Mouse (Mus musculus) fibroblast of lung, adult 2 months (primary cell): Measurements from ENCODE around the gene Nmrk2.
"Not testable (repeated sequence)": the region's sequence is repeated elsewhere in the genome, so short reads cannot be mapped to it uniquely, and the experiment has no call there.

Experiments used
- DNase-seq: peaks from one replicate; pipeline ENCODE4 v3.0.0-alpha.2; 2011; ENCODE audit warnings: low read depth

The Nmrk2 gene

DNA sequence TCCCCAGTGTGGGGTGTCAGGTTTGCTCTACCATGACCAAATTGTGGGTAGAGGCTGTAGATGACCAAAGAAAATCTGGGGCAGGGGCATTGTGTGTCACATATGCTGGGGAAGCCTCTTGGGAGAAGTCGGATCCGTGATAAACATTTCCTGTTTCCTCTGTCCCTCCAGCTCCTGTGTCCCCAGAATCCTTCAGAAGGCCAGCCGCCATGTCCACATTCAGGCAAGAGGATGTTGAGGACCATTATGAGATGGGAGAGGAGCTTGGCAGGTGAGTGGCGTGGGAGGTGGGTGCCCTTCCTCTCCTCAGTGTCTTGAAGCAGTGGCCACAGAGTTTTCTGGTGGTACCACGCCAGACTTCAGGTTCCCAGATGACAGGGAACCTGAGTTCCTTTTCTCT lies 18.0 kb downstream of the Nmrk2 start, which contains the start of gene 4930442H23Rik:
TSS of gene 4930442H23Rik (minus strand) at position 45 of the 400 bp plus-strand sequence.
- no peak for DNase-seq

GRCm38 (mm10) chr10:81182336-81183333 lies 19.2 kb downstream of the Nmrk2 start, which contains the start of gene Dapk3:
Dapk3 (plus strand) TSS chr10:81183005.
- peak; percentile 100 for DNase-seq

GRCm38 (mm10) chr10:81181860-81182259 lies 20.0 kb downstream of the Nmrk2 start:
- not testable (repeated sequence) for DNase-seq

DNA sequence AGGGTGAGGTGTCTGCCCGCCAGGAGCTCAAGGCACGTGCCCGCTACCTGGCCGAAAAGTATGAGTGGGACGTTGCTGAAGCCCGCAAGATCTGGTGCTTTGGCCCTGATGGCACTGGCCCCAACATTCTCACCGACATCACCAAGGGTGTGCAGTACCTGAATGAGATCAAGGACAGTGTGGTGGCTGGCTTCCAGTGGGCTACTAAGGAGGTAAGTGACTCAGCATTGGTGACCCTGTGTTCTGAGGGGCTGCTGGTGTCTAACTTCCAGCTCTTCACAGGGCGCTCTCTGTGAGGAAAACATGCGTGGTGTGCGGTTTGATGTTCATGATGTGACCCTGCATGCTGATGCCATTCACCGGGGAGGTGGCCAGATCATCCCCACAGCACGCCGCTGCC lies 20.9 kb downstream of the Nmrk2 start:
- DNase-seq: no peak

DNA sequence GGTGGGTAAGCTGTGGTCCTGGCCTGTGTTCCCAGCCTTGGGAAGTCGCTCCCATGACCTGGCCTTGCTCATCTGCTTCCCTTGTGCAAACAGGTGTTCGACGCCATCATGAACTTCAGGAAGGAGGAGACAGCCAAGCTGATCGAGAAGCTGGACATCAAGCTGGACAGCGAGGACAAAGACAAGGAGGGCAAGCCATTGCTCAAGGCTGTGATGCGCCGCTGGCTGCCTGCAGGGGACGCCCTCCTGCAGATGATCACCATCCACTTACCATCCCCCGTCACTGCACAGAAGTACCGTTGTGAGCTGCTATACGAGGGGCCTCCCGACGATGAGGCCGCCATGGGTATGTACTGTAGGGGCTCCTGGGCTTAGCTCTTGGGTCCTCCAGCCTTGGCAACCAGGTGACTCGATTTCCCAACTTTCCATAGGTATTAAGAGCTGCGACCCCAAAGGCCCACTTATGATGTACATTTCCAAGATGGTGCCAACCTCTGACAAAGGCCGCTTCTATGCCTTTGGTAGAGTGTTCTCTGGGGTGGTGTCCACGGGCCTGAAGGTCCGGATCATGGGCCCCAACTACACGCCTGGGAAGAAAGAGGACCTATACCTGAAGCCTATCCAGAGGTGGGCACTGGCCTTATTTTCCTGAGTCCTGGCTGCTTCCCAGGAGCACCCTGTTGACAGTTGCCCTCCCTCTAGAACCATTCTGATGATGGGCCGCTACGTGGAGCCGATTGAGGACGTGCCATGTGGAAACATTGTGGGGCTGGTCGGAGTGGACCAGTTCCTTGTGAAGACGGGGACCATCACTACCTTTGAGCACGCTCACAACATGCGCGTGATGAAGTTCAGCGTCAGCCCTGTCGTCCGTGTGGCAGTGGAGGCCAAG lies 22.2 kb downstream of the Nmrk2 start:
- DNase-seq: no peak

DNA sequence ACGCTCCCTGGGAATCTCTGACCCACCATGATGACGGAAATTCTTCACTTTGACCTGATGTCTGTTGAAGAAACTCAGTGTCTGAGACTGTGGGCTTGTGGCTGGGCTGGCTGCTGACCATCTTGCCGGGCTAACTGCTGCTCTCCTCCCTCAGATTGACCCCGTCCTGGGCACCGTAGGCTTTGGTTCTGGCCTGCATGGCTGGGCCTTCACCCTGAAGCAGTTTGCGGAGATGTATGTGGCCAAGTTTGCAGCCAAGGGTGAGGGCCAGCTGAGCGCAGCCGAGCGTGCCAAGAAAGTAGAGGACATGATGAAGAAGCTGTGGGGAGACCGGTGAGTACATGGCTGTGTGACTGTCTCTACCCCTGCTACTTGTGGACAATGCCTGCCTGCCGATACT lies 22.9 kb downstream of the Nmrk2 start:
- DNase-seq: no peak

DNA sequence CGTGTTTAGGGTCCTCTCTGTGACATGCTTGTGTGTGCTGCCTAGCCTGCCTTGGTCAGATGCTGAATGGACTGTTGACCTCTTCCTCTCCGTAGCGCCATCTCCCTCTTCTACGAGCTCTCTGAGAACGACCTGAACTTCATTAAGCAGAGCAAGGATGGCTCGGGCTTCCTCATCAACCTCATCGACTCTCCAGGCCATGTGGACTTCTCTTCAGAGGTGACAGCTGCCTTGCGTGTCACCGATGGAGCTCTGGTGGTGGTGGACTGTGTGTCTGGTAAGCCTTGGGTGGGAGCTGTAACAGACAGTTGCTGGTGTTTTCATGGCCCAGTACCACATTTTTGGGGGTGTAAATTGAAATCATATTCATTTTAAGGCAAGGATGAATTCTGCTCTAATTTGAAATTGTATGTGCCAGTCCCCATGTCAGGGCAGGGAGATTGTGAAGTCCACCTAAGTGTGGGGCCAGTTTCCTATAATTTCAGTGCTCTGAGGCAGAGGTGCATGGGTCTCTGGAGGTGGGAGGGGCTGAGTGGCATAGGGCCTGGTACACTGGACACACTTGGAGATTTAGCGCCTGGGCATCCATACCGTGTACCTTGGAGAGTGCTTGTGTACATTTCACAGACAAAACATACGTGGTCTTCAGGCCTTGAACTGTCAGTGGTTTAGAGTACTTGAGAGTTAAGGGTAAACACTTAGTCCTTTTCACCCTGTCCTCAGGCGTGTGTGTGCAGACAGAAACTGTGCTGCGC lies 23.7 kb downstream of the Nmrk2 start:
- no peak for DNase-seq

DNA sequence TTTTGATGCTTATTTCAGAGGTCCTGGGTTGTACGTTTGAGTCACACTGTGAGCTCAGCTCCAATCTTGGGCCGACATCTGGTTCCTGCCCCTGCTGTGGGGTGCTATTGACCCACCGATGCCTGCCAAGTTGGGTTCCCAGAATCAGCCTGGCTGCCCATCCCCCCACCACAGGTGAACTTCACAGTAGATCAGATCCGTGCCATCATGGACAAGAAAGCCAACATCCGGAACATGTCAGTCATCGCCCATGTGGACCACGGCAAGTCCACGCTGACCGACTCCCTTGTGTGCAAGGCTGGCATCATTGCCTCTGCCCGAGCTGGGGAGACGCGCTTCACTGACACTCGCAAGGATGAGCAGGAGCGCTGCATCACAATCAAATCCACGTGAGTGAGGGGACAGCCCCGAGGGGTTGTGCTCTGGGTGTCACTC lies 24.3 kb downstream of the Nmrk2 start:
- DNase-seq: no peak

GRCm38 (mm10) chr10:81176466-81177271 lies 25.2 kb downstream of the Nmrk2 start, which contains the start of gene Eef2:
Eef2 (plus strand) TSS chr10:81176631.
- no peak for DNase-seq

DNA sequence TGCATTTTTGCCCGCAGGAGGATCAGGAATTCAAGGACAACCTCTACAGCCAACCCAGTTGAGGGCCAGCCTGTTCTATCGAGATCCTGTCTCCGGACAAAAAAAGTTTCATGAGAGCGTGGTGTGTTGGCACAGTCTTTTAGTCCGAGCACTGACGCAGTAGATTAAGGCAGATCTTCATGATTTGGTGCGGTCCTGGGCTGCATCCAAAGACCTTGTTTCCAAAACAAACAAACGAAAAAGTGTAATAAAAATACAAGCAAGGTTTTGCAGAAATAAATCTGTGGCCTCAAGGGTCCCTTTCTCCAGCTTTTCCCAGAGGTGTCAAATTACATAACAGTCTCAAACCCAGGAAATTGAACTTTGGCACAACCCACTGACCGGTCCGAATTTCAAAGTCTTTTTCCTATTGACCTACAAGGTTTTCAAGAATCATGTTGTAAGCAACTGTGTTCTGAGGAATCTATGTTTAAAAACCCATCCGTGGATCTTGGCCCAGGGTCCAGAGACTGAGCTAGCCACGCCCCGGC lies 25.9 kb downstream of the Nmrk2 start:
- DNase-seq: peak; percentile 92

DNA sequence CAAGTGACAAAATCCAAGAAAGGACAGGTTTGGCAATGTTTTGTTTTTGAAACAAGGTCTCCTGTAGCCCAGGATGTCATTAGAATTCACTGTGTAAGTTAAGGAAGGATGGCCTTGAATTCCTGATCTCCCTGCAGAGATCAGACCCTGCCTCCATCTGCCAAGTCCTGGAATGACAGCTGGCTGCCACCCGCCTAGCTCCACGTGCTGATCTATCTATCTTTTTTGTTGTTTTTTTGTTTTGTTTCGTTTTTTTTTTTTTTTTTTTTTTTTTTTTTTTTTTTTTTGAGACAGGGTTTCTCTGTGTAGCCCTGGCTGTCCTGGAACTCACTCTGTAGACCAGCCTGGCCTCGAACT lies 26.5 kb downstream of the Nmrk2 start:
- not testable (repeated sequence) for DNase-seq

DNA sequence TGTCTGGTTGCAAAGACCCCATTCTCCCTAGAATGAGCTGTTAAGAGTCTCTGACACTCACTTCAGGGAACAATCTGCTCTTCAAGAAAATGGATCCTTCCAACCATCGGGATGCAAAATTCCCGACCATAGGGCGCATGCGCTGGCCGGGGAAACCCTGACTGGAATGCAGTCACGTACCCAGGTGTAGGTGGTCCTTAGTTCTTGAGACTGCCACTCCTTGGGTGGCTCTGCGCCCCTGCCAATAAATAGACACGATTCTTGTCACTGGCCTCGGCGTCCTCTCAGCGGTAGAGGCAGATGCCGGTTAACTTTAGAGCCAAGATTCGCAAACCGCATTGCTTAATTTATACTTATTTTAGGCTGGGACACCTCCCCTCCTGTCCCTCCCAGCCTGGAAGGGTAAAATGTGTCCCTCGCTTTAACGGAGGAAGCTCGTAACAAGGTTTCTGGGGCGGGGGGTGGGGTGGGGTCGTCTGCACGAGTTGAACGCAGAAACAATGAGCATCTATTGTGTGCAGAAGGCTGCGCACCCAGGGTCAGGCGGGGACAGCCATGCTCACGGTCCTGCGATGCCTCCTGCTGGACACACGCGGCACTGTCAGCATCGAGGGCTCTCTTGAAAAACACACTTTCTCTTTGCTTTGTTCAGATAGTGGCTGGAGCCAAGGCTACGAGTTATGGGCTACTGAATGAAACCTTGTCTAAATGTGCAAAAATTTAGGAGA lies 27.1 kb downstream of the Nmrk2 start:
- DNase-seq: peak; percentile 81

DNA sequence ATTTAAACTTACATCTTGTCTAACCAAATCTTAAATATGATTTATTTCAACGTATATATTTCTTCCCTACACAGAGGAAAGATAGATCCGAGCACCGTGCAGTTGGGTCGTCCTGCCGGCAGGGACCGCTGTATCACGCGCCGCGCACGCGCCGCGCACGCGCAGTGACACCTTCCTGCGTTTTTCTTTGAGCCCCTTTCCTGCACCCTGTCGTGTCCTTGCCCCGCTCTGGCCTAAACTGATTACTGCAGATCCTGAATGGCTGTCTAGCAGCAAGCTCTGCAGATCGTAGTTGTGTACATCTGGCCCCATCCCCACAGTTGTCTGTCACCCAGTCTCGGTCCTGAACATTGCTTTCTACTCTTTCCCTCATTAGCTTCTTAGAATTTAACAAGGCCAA lies 28.7 kb downstream of the Nmrk2 start:
- no peak for DNase-seq

DNA sequence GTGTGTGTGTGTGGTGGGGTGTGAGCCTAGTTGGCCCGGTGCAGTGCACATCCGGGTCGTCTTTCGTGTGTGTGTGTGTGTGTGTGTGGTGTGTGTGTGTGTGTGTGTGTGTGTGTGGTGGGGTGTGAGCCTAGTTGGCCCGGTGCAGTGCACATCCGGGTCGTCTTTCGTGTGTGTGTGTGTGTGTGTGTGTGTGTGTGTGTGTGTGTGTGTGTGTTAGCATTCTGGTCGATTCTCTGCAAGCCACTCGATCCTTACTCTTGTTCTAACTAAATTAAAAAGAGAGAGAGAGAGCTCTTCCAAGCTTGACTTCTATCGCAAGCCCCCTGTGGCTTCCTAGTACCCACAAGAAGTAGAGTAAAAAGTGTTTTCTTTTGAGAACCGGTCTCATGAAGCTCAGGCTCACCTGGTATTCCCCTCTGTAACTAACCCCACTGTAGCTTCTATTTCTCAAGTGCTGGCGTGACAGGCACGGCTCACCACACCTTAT lies 32.4 kb downstream of the Nmrk2 start:
- not testable (repeated sequence) for DNase-seq

DNA sequence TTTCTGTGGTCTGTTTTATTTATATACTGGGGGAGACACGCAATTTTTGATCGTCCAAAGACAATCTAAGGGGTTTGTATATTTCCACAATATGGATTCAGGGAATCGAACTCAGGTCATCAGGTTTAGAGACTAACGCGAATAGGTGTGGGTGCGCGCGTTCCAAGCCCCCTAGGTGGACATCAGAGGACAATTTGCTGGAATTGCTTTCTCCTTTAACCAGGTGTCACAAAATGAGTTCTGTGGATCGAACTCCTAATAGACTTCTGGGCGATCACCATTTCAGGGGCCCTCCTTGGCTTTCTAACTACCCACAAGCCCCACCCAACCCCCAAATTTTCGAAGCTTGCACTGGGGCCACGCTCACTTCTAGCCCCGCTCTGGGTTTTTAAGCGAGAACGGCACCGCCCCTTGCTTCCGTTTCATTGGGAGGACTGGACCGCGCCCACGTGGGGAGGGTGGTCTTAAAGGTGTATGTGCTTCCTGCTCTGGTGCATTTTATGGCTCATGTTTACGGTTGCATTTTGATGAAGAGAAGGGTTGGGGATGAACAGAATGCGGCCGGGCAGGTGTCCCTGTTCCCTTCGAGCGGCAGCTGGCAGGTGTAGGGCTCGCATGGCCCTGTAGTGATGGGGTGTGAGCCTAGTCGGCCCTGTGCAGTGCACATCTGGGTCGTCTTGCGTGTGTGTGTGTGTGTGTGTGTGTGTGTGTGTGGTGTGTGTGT lies 33.2 kb downstream of the Nmrk2 start:
- DNase-seq: no peak

DNA sequence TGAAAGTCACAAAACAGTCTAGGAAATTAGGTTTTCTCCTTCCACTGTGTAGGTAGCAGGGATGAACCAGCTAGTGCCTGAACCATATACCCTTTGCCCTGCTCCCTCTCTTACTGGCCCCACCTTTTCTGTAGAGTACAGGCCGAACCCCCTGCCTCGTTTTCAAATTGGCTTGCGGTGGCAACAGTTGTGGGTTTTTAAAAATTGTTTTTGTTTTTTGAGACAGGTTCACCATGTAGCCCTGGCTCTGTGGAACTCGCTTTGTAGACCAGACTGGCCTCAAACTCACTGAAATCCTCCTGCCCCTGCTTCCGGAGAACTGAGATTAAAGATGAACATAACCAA lies 33.8 kb downstream of the Nmrk2 start:
- DNase-seq: no peak

DNA sequence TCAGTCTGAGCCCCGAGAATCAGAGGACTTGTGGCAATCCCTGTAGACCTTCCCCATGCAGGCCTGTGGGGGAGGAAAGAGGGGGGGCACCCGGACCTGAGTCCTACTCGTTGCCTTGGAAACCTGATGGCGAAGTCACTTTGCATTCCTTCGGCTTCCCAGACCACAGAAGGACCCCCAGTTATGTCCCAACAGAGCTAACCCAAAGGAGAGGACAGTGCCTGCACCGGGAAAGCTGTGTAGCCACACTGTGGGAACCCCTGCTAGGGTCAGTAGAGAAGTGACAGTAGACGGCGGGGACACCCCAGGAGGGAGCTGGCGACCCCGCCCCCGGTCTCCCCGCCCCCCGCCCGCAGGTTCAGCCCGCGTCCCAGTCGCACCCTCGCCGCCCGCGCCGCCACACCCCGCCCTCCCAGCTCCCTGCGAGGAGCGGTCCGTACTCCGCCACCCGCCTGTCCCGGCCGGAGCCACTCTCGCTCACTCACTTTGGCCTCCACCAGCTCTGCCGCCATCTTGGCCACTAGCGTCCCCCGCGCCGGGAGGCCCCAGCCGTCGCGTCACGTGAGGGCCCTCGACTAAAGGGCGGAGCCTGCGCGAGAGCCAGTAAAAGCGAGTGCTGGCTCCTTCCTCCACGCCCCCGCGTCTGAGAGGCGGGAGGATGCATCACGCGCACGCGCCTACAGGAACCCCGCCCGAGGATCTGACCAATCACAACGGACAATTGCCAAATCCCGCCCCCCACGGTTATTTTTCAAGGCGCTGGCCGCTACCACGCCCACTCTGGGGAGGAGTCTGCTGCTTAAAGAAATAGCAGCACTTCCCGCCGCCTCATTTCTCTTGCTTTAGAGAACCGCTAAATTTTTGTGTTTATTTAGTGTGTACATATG lies 34.4 kb downstream of the Nmrk2 start, which contains the start of gene Pias4:
TSS of gene Pias4 (minus strand) at position 724 of the 887 bp plus-strand sequence.
- DNase-seq: peak; percentile 98

DNA sequence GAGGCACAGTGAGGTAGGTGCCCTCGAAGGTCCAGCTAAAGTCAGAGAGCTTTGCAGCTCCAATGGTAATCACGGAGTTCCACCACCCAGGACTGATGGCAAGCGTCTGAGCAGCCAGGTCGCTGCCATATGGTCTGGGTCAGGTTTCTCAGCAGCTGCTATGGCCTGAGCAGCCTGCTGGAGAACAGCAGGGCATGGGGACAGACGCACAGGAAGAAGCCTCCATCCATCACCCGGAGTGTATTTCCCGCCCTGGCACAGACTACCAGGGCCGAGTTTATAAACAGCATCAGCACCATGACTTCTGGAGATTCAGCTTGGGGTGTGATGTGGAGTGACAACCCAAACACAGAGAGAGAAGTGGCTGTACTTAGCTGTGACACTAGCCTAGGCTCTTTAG lies 36.7 kb downstream of the Nmrk2 start:
- no peak for DNase-seq
